Mouse (Mus musculus): ENCODE data around the gene Calr3. TPM values are rescaled to one million over a fixed set of nuclear protein-coding genes. Genes with fewer than 3 reads are reported as not detected.

Gene Calr3
- total and polyA plus RNA-seq, 3 experiments, result 2.5 to 5.3 (median 2.8) TPM

GRCm38 (mm10) chr8:72474826-72475546, 31.3 kb upstream of the Calr3 start, which contains the start of gene Cherp:
Gene Cherp (minus strand): TSS chr8:72475226.
- H3K27me3 ChIP-seq (replicated peaks), result no peaks in the 10 kb centered on the region
- peak within 1 kb of the TSS; percentile 80 for H3K27ac ChIP-seq (ENCODE audit: insufficient read depth, low read depth)
- peak; percentile 98 for DNase-seq (ENCODE audit: extremely low read depth)
- dilution Hi-C loops (cut with MboI; ENCODE audit: extremely low pct_ligation_motif_present, extremely low pct_unique_long_range_greater_than_20kb, low sequenced_read_pairs) (no loop called here), in situ Hi-C loops (cut with MboI; ENCODE audit: low pct_ligation_motif_present, low pct_unique_long_range_greater_than_20kb, low sequenced_read_pairs) (no loop called here)
- peak; percentile 57; the same call in 1 of the 2 replicates for TF ChIP-seq MEF2A (IDR thresholded peaks at IDR 0.05; ENCODE audit: borderline replicate concordance, low read depth, low read length)
- TF ChIP-seq IRF4 (IDR thresholded peaks at IDR 0.05; ENCODE audit: low read depth, low read length), result 0 out of 2 replicates have a peak, but pooled peaks have one; percentile 60
- peak; percentile 83; the same call in 1 of the 2 replicates for TF ChIP-seq MXI1 (IDR thresholded peaks at IDR 0.05; ENCODE audit: low read depth, low read length)
- no peak; the same call in none of the 2 replicates for TF ChIP-seq MYC (IDR thresholded peaks at IDR 0.05; ENCODE audit: low read depth, low read length)
- peak; percentile 32; the same call in 1 of the 2 replicates for TF ChIP-seq GABPA (IDR thresholded peaks at IDR 0.05; ENCODE audit: insufficient replicate concordance, low read depth, low read length)
- no peak for TF ChIP-seq EP300 (IDR thresholded peaks at IDR 0.05; ENCODE audit: low read length)
- TF ChIP-seq TCF12 (IDR thresholded peaks at IDR 0.05; ENCODE audit: low read depth, low read length), result peak; percentile 90
- no peak for TF ChIP-seq MAZ (IDR thresholded peaks at IDR 0.05; ENCODE audit: low read depth, low read length)
- 0 out of 2 replicates have a peak, but pooled peaks have one; percentile 38 for TF ChIP-seq UBTF (IDR thresholded peaks at IDR 0.05; ENCODE audit: low read depth, low read length)
- TF ChIP-seq CHD1 (IDR thresholded peaks at IDR 0.05; ENCODE audit: low read depth, low read length), result no peak
- peak; percentile 96 for TF ChIP-seq ELF1 (IDR thresholded peaks at IDR 0.05; ENCODE audit: low read depth, low read length)
- peak; percentile 91 for TF ChIP-seq HCFC1 (IDR thresholded peaks at IDR 0.05; ENCODE audit: low read depth, low read length)
- peak; percentile 96 for TF ChIP-seq KAT2A (IDR thresholded peaks at IDR 0.05; ENCODE audit: insufficient replicate concordance, low read length)
- peak; percentile 92 for TF ChIP-seq ZMIZ1 (IDR thresholded peaks at IDR 0.05; ENCODE audit: low read depth, low read length)
- TF ChIP-seq ZC3H11A (IDR thresholded peaks at IDR 0.05; ENCODE audit: low read depth, low read length), result no peak
- TF ChIP-seq POLR2AphosphoS2 (IDR thresholded peaks at IDR 0.05; ENCODE audit: low read depth, low read length), result no peak; the same call in 1 of the 2 replicates
- peak; percentile 76; the same call in 1 of the 2 replicates for TF ChIP-seq SIN3A (IDR thresholded peaks at IDR 0.05; ENCODE audit: low read length)
- no peak for TF ChIP-seq SMC3 (IDR thresholded peaks at IDR 0.05; ENCODE audit: low read depth, low read length)
- TF ChIP-seq BHLHE40 (IDR thresholded peaks at IDR 0.05; ENCODE audit: low read depth, low read length), result peak; percentile 79
- TF ChIP-seq JUND (conservative IDR thresholded peaks at IDR 0.05; ENCODE audit: low read depth, low read length), result no peak
- no peak for TF ChIP-seq RAD21 (IDR thresholded peaks at IDR 0.05; ENCODE audit: low read depth, low read length)
- no peak for TF ChIP-seq MAFK (IDR thresholded peaks at IDR 0.05; ENCODE audit: insufficient replicate concordance, low read length)
- TF ChIP-seq USF1 (IDR thresholded peaks at IDR 0.05; ENCODE audit: low read depth, low read length), result no peak
- peak; percentile 95; the same call in 1 of the 2 replicates for TF ChIP-seq E2F4 (IDR thresholded peaks at IDR 0.05; ENCODE audit: insufficient replicate concordance, low read depth, low read length)
- no peak for TF ChIP-seq ZKSCAN1 (IDR thresholded peaks at IDR 0.05; ENCODE audit: borderline replicate concordance, low read depth, low read length)
- TF ChIP-seq JUN (IDR thresholded peaks at IDR 0.05; ENCODE audit: insufficient read depth, low read depth, low read length), result no peak
- no peak for TF ChIP-seq PAX5 (IDR thresholded peaks at IDR 0.05; ENCODE audit: low read length)
- TF ChIP-seq ZNF384 (IDR thresholded peaks at IDR 0.05; ENCODE audit: low read depth, low read length), result no peak
- TF ChIP-seq CHD2 (IDR thresholded peaks at IDR 0.05; ENCODE audit: low read length), result no peak
- TF ChIP-seq RCOR1 (conservative IDR thresholded peaks at IDR 0.05; ENCODE audit: low read depth, low read length), result no peak
- TF ChIP-seq MAX (IDR thresholded peaks at IDR 0.05; ENCODE audit: low read length), result peak; percentile 92
- no peak for TF ChIP-seq CTCF (conservative IDR thresholded peaks at IDR 0.05 in 1 of 2, IDR thresholded peaks at IDR 0.05 in 1 of 2; ENCODE audit: low read depth in 2 of 2, low read length in 2 of 2)
- TF ChIP-seq NRF1 (IDR thresholded peaks at IDR 0.05; ENCODE audit: low read depth, low read length), result peak; percentile 100
- TF ChIP-seq POLR2A (IDR thresholded peaks at IDR 0.05; ENCODE audit: low read depth, low read length), result peak; percentile 96
- peak; percentile 86 for TF ChIP-seq TBP (conservative IDR thresholded peaks at IDR 0.05; ENCODE audit: low read depth, low read length)
- 0 out of 2 replicates have a peak, but pooled peaks have one; percentile 29 for TF ChIP-seq ETS1 (conservative IDR thresholded peaks at IDR 0.05; ENCODE audit: low read depth, low read length)
- TF ChIP-seq NELFE (IDR thresholded peaks at IDR 0.05; ENCODE audit: low read depth, low read length), result peak; percentile 95; the same call in 1 of the 2 replicates
- no peak for TF ChIP-seq USF2 (conservative IDR thresholded peaks at IDR 0.05; ENCODE audit: low read depth, low read length)
- peaks cover 30 to 54% of the 10 kb centered on the region in 2 experiments for H3K36me3 ChIP-seq (replicated peaks in 1 of 2; ENCODE audit: control insufficient read depth in 1 of 2, insufficient read depth in 1 of 2, low read length in 1 of 2)
- peak within 1 kb of the TSS; percentile 99 for H3K4me2 ChIP-seq (ENCODE audit: insufficient read depth, low read depth, poor library complexity, severe bottlenecking)
- peak within 1 kb of the TSS; percentile 89 for H3K9ac ChIP-seq (ENCODE audit: insufficient read depth, low read depth)
- H3K4me3 ChIP-seq (replicated peaks in 1 of 3; ENCODE audit: low read depth in 2 of 3, low read length in 2 of 3, poor library complexity in 1 of 3), result peak within 1 kb of the TSS; percentile 82 to 95 (median 83)
- peaks cover 2% of the 10 kb centered on the region for H3K9me3 ChIP-seq (replicated peaks; ENCODE audit: low read length)
- H3K79me2 ChIP-seq (replicated peaks; ENCODE audit: control insufficient read depth, extremely low read depth, insufficient read depth, poor library complexity, severe bottlenecking), result peaks cover 24% of the 10 kb centered on the region
- H3K4me1 ChIP-seq (ENCODE audit: control insufficient read depth in 1 of 2, insufficient read depth in 2 of 2), result peaks cover 7 to 28% of the 10 kb centered on the region in 2 experiments
